ENCODE assay signal across 18 mouse cellular contexts in genomic region chr3:89871339-89871914, GRCm38 (mm10). TPM values are rescaled to one million over a fixed set of nuclear protein-coding genes. Genes with fewer than 3 reads are reported as not detected.
A peak's percentile ranks its signal among the peaks of the same experiment; 100 is the strongest.
DNase-seq lines count a peak whose midpoint lies in the region; ATAC-seq and TF ChIP-seq lines count a peak whose summit lies in the region.
"Had no signal": no experiment of that assay in that cellular context is flagged by ENCODE, and none has a peak within 500 bp of the region (broad histone marks: within the 10 kb centered on the region; RNA-seq: fewer than 3 reads in every experiment).

No protein-coding gene starts in this region.

- no peaks in the 10 kb centered on the region for H3K36me3 ChIP-seq in spleen, adult 2 months (ENCODE audit: control insufficient read depth, insufficient read depth, low read length)
- H3K36me3 ChIP-seq in liver, embryonic 12.5 days: peaks cover 6% of the 10 kb centered on the region
- no peaks in the 10 kb centered on the region for H3K36me3 ChIP-seq in small intestine, adult 2 months (ENCODE audit: control insufficient read depth, insufficient read depth, low read length)
- no peaks in the 10 kb centered on the region for H3K36me3 ChIP-seq in forebrain, embryonic 12.5 days (replicated peaks)
- H3K36me3 ChIP-seq: hindbrain, embryonic 13.5 days; neural tube, embryonic 12.5 days had no signal

- peak; percentile 73 for ATAC-seq in erythroblast, adult 5-6 weeks (replicated peaks; ENCODE audit: low FRiP score, poor library complexity, severe bottlenecking)
- peak; percentile 91 for ATAC-seq in liver, embryonic 12.5 days
- ATAC-seq in forebrain, embryonic 12.5 days (ENCODE audit: low FRiP score): no peak
- ATAC-seq: forebrain, embryonic 16.5 days had no signal

- H3K4me1 ChIP-seq in spleen, adult 2 months (ENCODE audit: control insufficient read depth, insufficient read depth, insufficient read length): peaks cover 18% of the 10 kb centered on the region; the same call in 1 of the 2 replicates
- H3K4me1 ChIP-seq in liver, embryonic 12.5 days: peaks cover 71% of the 10 kb centered on the region
- H3K4me1 ChIP-seq in small intestine, adult 2 months (ENCODE audit: control insufficient read depth, insufficient read depth, insufficient read length, low read length): peaks cover 8% of the 10 kb centered on the region
- peaks cover 15% of the 10 kb centered on the region for H3K4me1 ChIP-seq in forebrain, embryonic 12.5 days

- TF ChIP-seq CTCF in spleen, adult 2 months (IDR thresholded peaks at IDR 0.05; ENCODE audit: extremely low read depth, insufficient read depth, insufficient read length, insufficient replicate concordance): no peak
- no peak for TF ChIP-seq CTCF in small intestine, adult 2 months (IDR thresholded peaks at IDR 0.05; ENCODE audit: extremely low read depth, insufficient read length, insufficient replicate concordance, low read depth, low read length)

- peaks cover 6% of the 10 kb centered on the region; the same call in 1 of the 2 replicates for H3K9me3 ChIP-seq in liver, embryonic 12.5 days (replicated peaks)
- no peaks in the 10 kb centered on the region for H3K9me3 ChIP-seq in forebrain, embryonic 12.5 days
- H3K9me3 ChIP-seq: hindbrain, embryonic 13.5 days had no signal

- no peak for DNase-seq in spleen, adult 2 months (ENCODE audit: low read depth in 1 of 2, low spot score in 2 of 2)
- DNase-seq in spleen, adult 12 weeks (ENCODE audit: low spot score): no peak
- no peak for DNase-seq in yolk sac, embryonic 10.5 days (ENCODE audit: low spot score)
- no peak for DNase-seq in gastrocnemius, postnatal 14 days
- DNase-seq: cerebellum, adult 11 months; cerebellum, postnatal 36 days had no signal

- peak overlapping the region; percentile 82 for H3K27ac ChIP-seq in spleen, adult 2 months (ENCODE audit: insufficient read depth, low read length)
- peak overlapping the region; percentile 97 for H3K27ac ChIP-seq in liver, embryonic 12.5 days
- peak overlapping the region; percentile 26; the same call in 1 of the 2 replicates for H3K27ac ChIP-seq in small intestine, adult 2 months (ENCODE audit: insufficient read depth, low read depth, low read length)
- H3K27ac ChIP-seq in forebrain, embryonic 12.5 days: no peak overlapping the region
- H3K27ac ChIP-seq: hindbrain, embryonic 13.5 days; left cerebral cortex, adult 2 months; neural tube, embryonic 12.5 days had no signal

- H3K4me2 ChIP-seq in liver, embryonic 12.5 days: peak overlapping the region; percentile 63
- no peak overlapping the region for H3K4me2 ChIP-seq in forebrain, embryonic 12.5 days
- H3K4me2 ChIP-seq: hindbrain, embryonic 13.5 days; midbrain, embryonic 11.5 days; neural tube, embryonic 12.5 days had no signal

- intact Hi-C loops in gastrocnemius, postnatal 14 days (cut with DNase I; ENCODE audit: low total_unique reads): no loop called here

- H3K9ac ChIP-seq in liver, embryonic 12.5 days: peak overlapping the region; percentile 70
- H3K9ac ChIP-seq in forebrain, embryonic 12.5 days: no peak overlapping the region
- H3K9ac ChIP-seq: hindbrain, embryonic 13.5 days; neural tube, embryonic 12.5 days had no signal

- TF ChIP-seq POLR2A in spleen, adult 2 months (IDR thresholded peaks at IDR 0.05; ENCODE audit: low read depth, low read length): no peak
- no peak for TF ChIP-seq POLR2A in small intestine, adult 2 months (IDR thresholded peaks at IDR 0.05; ENCODE audit: low read depth, low read length)

- WGBS in spleen, adult 2 months: 49% methylated on average over 8 of the region's 8 CpGs
- WGBS in liver, embryonic 12.5 days (ENCODE audit: insufficient replicate concordance): 34% methylated on average over 8 of the region's 8 CpGs
- WGBS in small intestine, adult 2 months: 56% methylated on average over 8 of the region's 8 CpGs
- 89% methylated on average over 8 of the region's 8 CpGs for WGBS in forebrain, embryonic 12.5 days

- no peaks in the 10 kb centered on the region for H3K27me3 ChIP-seq in spleen, adult 2 months (ENCODE audit: control insufficient read depth, insufficient read depth, low read length)
- peaks cover 4% of the 10 kb centered on the region; the same call in 1 of the 2 replicates for H3K27me3 ChIP-seq in liver, embryonic 12.5 days (replicated peaks)
- no peaks in the 10 kb centered on the region for H3K27me3 ChIP-seq in small intestine, adult 2 months (ENCODE audit: control insufficient read depth, insufficient read depth, low read length)
- no peaks in the 10 kb centered on the region for H3K27me3 ChIP-seq in forebrain, embryonic 12.5 days
- H3K27me3 ChIP-seq: hindbrain, embryonic 13.5 days; neural tube, embryonic 12.5 days; Patski had no signal

- H3K4me3 ChIP-seq in spleen, adult 2 months (ENCODE audit: extremely low read depth, insufficient read depth, insufficient read length): no peak overlapping the region
- 0 out of 2 replicates have a peak overlapping the region, but pooled peaks have one; percentile 9 for H3K4me3 ChIP-seq in liver, embryonic 12.5 days
- no peak overlapping the region for H3K4me3 ChIP-seq in small intestine, adult 2 months (ENCODE audit: low read depth, low read length)
- H3K4me3 ChIP-seq in forebrain, embryonic 12.5 days (replicated peaks): no peak overlapping the region
- H3K4me3 ChIP-seq: heart, adult 2 months; hindbrain, embryonic 13.5 days; left cerebral cortex, adult 2 months; neural tube, embryonic 12.5 days had no signal

RNA-seq across cellular contexts. Expression of gene She, which starts 40.3 kb away (rescaled TPM):
- 1.1 TPM in 2 replicates for polyA plus RNA-seq in spleen, adult 2 months (2012; rRNA removed)
- not detected in 2 replicates for total RNA-seq in erythroblast, adult 5-6 weeks (2015; ENCODE audit: low replicate concordance)
- 0.14 TPM in 1 of 2 replicates, not detected in the other for total RNA-seq in erythroblast, adult 5-6 weeks (2017; ENCODE audit: low replicate concordance)
- 2.9 and 3.1 TPM in 2 replicates for polyA plus RNA-seq in liver, embryonic 12.5 days (2016; fragmentation: Nextera tagmentation; extraction: Ambion mirVana)
- 0.56 and 0.79 TPM in 2 replicates for polyA plus RNA-seq in small intestine, adult 2 months (2012; rRNA removed)
- polyA plus RNA-seq in forebrain, embryonic 12.5 days (2016; fragmentation: Nextera tagmentation; extraction: Ambion mirVana): 1.7 and 1.8 TPM in 2 replicates
- 1 to 10 TPM; 7.9 to 8.0 TPM for total RNA-seq in gastrocnemius, postnatal 14 days (2021)
- total RNA-seq: monocyte, adult 5-6 weeks had no signal

RNA-seq across cellular contexts. Expression of gene Il6ra, which starts 41.6 kb away (rescaled TPM):
- polyA plus RNA-seq in spleen, adult 2 months (2012; rRNA removed): 21.4 and 25.6 TPM in 2 replicates
- total RNA-seq in erythroblast, adult 5-6 weeks (2015; ENCODE audit: low replicate concordance): 9.4 and 10.0 TPM in 2 replicates
- 3.0 and 3.1 TPM in 2 replicates for total RNA-seq in erythroblast, adult 5-6 weeks (2017; ENCODE audit: low replicate concordance)
- polyA plus RNA-seq in liver, embryonic 12.5 days (2016; fragmentation: Nextera tagmentation; extraction: Ambion mirVana): 1.9 and 2.1 TPM in 2 replicates
- polyA plus RNA-seq in small intestine, adult 2 months (2012; rRNA removed): 3.0 and 3.7 TPM in 2 replicates
- 0.29 and 0.42 TPM in 2 replicates for polyA plus RNA-seq in forebrain, embryonic 12.5 days (2016; fragmentation: Nextera tagmentation; extraction: Ambion mirVana)
- 1 to 10 TPM; 2.4 to 8.7 TPM for total RNA-seq in gastrocnemius, postnatal 14 days (2021)
